Mouse (Mus musculus) frontal cortex, postnatal 10 days (tissue): ENCODE data around the gene Rab11fip2.

Source experiments
- DNase-seq, 2 experiments: peaks; one replicate each; pipeline ENCODE4 v3.0.0; 2022; ENCODE audit warnings: low spot score in 2 of 2, mixed read lengths in 1 of 2

Rab11fip2 gene

DNA sequence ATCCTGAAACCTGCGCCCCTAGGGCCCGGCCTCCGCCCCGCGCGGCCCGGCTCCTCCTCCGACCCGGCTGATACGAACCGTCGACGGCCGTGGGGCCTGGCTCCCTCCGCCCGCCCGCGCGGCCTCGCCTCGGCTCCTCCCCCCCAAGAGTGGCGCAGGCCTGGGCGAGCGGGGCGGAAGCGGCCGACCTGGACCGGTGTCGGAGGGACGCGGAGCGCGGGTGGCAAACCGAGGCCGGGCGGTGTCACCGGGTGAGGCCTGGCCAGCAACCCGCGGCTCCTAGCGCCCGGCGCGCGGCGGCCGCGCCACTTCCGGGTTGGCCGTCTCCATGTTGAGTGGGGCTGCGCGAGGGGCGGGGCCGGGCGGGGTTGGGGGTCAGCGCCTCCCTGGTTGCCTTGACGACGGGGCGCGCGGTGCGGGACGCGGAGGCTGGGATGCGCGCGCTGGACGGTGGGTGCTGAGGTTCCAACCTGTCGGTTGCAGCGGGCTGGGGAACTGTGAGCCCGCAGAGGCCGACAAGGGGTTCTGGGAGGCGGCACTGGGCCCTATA, at the start of gene Rab11fip2:
TSS of gene Rab11fip2 (minus strand) at position 333 of the 550 bp plus-strand sequence.
- peak; percentile 72 to 85 for DNase-seq

DNA sequence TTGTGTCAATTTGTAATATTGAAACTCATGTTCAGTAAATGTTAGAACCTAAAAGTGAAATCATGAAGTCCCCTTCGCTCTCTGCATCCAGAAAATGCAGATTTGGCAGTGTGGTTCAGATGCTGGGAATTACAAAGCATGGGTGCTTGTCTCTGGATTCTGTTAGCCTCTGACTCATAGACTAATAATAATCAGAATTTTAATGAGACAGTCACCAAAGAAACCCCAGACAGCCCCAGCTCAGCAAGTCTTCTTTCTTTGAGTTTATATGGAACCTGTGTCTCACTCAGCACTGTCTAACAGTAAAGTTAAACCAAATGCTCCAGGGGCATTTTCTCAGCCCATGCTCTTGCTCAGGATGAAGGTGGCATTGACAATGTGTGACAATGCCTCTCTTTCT, 38.1 kb upstream of the Rab11fip2 start:
- no peak for DNase-seq

GRCm38 (mm10) chr19:59954936-59955335, 11.5 kb upstream of the Rab11fip2 start:
- DNase-seq = no peak

DNA sequence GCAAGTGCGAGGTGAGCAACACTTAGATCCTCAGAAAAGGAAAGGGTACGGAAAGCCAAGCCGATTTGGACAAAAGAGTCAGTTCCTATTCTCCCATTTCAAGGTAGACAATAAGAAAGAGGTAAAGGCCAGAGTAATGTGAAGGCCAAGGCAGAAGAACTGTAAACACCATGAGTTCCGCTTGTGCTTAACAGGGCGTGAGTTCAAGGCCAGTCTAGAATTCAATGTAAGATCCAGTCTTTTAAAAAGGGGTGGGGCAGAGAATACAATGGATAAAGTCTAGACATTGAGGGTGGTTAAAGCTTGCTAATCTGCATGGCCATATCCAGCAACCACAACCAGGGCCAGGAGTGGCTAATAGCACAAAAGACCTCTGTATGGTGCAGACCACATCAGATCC, 6.3 kb upstream of the Rab11fip2 start:
- no peak for DNase-seq

- no peak for DNase-seq
Measured at GRCm38 (mm10) chr19:59942716-59943321, 635 bp downstream of the Rab11fip2 start.

GRCm38 (mm10) chr19:59939711-59940110, 3.7 kb downstream of the Rab11fip2 start:
- no peak for DNase-seq

GRCm38 (mm10) chr19:59932085-59932484, 11.4 kb downstream of the Rab11fip2 start:
- no peak for DNase-seq

GRCm38 (mm10) chr19:59928672-59929071, 14.8 kb downstream of the Rab11fip2 start:
- DNase-seq = no peak

DNA sequence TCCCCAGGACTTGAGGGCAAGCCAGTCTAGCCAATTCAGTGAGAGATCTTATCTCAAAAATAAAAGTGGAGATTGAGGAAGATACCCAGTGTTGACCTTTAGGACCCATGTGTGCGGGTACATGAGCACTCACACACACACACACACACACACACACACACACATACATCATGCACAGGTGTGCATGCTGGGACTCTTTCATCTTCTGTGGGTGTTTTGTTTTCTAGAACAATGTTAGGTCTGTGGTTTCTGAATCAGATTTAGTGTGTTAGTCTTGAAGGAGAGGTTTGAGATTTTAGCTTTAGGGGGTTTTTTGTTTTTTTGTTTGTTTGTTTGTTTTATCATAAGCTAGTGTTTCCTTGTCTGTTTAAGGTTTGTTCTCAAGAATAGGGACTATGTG, 17.3 kb downstream of the Rab11fip2 start:
- DNase-seq = no peak

GRCm38 (mm10) chr19:59920846-59921245, 22.6 kb downstream of the Rab11fip2 start:
- DNase-seq = no peak

DNA sequence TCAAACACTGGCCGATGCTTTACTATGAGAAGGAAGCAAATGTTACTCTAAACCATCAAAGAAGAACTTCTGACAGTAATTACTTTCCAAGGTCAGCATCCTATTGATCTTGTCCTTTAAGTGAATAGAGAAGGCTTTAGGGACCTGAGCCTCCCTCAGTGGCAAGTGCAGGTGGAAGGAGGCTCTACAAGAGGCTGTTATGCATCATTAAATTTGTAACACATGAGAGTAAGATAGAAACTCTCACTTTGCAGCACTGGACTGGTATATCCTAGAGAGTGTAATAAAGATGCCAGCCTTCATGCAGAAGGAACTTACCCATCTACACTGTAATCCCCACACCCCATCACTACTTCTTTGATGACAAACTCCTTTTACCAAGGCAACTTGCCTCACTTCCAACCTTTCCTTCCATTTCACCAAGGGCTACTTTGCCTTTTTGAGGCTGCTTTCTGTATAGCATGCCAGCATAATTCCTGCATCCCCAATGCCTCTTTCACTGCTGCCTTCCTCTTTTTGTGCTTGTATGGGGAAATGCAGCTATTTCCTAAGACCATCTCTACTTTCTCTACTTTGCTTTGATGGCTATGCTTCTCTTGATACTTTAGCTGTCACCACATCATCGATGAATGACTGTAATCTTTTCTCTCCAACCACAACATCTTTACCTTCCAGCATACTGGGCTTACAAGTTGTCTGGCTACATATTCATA, 25.4 kb downstream of the Rab11fip2 start:
- DNase-seq = no peak

DNA sequence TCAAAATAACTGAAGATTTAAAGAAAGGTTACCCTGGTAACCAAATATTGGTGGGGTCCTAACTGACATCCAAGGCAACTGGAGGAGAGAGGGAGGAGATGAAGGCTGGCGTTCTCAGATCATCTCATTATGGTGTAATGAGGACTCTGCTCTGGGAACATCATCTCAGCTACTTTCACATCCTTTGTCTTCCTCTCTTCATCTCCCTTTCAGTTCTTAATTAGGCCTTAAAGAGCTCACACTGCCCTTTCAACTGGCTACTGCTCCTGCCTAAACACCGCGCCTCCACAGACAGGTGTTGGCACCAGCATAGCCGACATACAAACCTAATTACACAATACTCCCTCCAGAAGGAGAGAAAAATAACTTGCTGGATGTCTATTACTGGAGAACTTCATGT, 31.9 kb downstream of the Rab11fip2 start:
- no peak for DNase-seq

GRCm38 (mm10) chr19:59905296-59906081, 38.0 kb downstream of the Rab11fip2 start:
- no peak for DNase-seq

GRCm38 (mm10) chr19:59899965-59900364, 43.5 kb downstream of the Rab11fip2 start:
- DNase-seq = no peak

- DNase-seq = no peak
Measured at GRCm38 (mm10) chr19:59898301-59898700, 45.2 kb downstream of the Rab11fip2 start.

DNA sequence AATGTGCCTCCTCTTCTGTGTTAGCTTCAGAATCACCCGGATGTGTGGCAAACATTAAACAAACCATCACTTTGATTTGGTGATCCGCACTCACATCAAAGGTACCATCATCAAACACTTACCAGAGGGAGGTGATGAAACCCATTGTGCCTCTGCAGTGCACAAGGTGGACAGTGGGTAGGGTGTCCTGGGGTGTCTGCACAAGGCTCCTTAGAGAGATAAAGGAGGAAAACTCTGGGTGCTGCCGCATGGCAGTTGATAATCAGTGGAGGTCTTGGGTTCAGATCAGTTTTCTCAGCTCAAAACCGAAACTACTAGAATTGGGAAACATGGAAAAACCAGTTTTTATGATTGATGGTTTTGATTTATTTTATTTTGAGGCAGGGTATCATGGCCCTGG, 54.1 kb downstream of the Rab11fip2 start:
- DNase-seq = no peak

DNA sequence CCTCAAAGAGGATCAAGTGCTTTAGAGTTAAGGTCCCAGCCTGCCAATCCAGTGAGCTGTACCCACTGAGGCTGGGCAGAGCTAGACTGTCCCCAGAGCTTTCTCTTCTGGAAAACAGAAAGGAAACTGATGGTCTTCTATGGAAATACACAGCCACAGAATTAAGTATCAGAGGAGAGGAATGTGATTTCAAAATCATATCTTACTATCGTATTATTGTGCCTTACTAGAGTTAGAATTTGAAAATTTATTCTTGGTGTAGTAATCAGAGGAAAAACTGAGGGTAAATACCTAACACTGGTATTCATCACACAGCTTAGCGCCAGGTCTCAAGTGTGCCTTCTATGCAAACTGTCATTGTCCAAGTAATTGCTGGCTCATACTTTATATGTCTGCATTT, 54.6 kb downstream of the Rab11fip2 start:
- DNase-seq = no peak

DNA sequence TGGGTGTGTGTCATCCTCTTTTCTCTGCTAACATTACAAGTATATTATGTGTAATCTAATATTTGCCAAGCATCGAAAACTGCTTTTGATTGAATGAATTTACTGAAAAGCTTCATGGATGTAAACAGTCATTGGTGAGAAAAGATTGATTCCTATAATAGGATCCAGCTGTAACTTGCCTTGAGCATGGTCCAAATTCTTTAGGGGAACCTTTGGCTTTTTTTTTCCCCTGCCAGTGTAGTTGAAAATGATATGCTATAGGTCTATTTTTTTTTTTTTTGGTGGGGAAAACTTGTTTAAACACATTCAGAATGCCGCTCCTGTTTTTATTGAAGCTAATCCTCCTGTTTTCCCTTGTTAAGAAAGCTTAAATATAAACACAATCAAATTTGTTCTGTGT, 55.6 kb downstream of the Rab11fip2 start:
- DNase-seq = no peak

DNA sequence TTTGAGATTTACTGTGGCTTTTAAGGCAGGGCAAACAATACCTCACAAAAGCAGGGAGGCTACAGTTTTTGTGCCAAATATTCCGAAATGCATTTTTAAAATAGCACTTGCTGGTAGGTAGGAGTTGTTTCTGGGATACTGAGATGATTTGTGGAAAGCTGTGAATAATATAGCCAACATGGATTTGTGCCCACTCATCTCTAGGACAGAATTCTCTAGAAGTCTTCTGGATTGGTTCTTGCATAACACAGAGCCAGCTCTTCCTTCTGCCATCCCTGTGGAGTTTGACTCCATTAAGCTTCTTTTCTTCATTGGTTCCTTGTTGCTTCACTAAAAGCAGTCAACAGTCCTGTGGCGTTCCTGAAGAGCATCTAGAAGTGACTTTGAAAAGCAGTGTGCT, 58.2 kb downstream of the Rab11fip2 start:
- DNase-seq = no peak

- DNase-seq = no peak
Measured at GRCm38 (mm10) chr19:59877238-59877637, 66.2 kb downstream of the Rab11fip2 start.

- DNase-seq = no peak
Measured at GRCm38 (mm10) chr19:59866666-59867065, 76.8 kb downstream of the Rab11fip2 start.

- no peak for DNase-seq
Measured at GRCm38 (mm10) chr19:59862423-59862822, 81.0 kb downstream of the Rab11fip2 start.
